In the genomic region with DNA sequence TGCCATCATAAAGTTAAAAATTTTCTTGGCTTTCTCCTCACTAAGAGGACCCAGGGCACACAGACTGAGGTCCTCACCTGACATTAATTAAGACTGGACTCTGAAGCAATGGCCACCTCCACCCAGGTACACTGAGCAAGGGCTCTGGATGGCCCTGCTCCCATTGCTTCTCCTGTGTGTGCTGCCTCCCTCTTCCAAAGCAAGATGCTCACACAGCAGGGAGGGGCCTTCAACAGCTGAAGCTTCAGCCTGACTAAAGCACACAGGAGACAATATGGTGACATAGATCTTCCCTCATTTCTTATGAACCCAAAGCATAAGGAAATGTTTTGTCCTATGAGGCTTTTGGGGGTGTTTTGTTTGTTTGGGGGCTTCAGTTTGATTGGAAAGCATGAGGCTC, we compare ENCODE assay signal across 20 mouse cellular contexts.
DNase-seq lines count a peak whose midpoint lies in the region; ATAC-seq and TF ChIP-seq lines count a peak whose summit lies in the region.
"Had no signal": no experiment of that assay in that cellular context is flagged by ENCODE, and none has a peak within 500 bp of the region (broad histone marks: within the 10 kb centered on the region; RNA-seq: fewer than 3 reads in every experiment).

No protein-coding gene starts in this region.

- H3K4me2 ChIP-seq in heart, embryonic 11.5 days = no peak overlapping the region
- no peak overlapping the region for H3K4me2 ChIP-seq in forebrain, embryonic 15.5 days (replicated peaks)
- H3K4me2 ChIP-seq: embryonic facial prominence, embryonic 12.5 days; forebrain, embryonic 12.5 days; hindbrain, embryonic 14.5 days had no signal

- intact Hi-C loops in left cerebral cortex, adult 2 months (cut with DNase I) = no loop called here

- H3K4me1 ChIP-seq in heart, embryonic 11.5 days (ENCODE audit: control insufficient read depth, insufficient read depth, low read length) = no peaks in the 10 kb centered on the region
- no peaks in the 10 kb centered on the region for H3K4me1 ChIP-seq in forebrain, embryonic 15.5 days
- H3K4me1 ChIP-seq: embryonic facial prominence, embryonic 12.5 days; forebrain, embryonic 12.5 days had no signal

- H3K9ac ChIP-seq in heart, embryonic 11.5 days (ENCODE audit: low read depth, low read length) = no peak overlapping the region
- no peak overlapping the region for H3K9ac ChIP-seq in forebrain, embryonic 15.5 days (replicated peaks)
- H3K9ac ChIP-seq: embryonic facial prominence, embryonic 12.5 days; forebrain, embryonic 12.5 days; forebrain, postnatal 0 days; hindbrain, embryonic 14.5 days had no signal

- no peak for TF ChIP-seq CTCF in left cerebral cortex, adult 2 months (IDR thresholded peaks at IDR 0.05)

- H3K27me3 ChIP-seq in heart, embryonic 11.5 days (ENCODE audit: control insufficient read depth, insufficient read depth, low read length) = no peaks in the 10 kb centered on the region
- no peaks in the 10 kb centered on the region for H3K27me3 ChIP-seq in forebrain, embryonic 15.5 days
- H3K27me3 ChIP-seq: embryonic facial prominence, embryonic 12.5 days; forebrain, embryonic 12.5 days had no signal

- H3K27ac ChIP-seq in left cerebral cortex, adult 2 months = peak overlapping the region; percentile 58
- no peak overlapping the region for H3K27ac ChIP-seq in heart, embryonic 11.5 days (ENCODE audit: low read depth, low read length)
- H3K27ac ChIP-seq in forebrain, embryonic 15.5 days (replicated peaks) = no peak overlapping the region
- H3K27ac ChIP-seq: embryonic facial prominence, embryonic 12.5 days; forebrain, embryonic 12.5 days; hindbrain, embryonic 14.5 days had no signal

- no peaks in the 10 kb centered on the region for H3K9me3 ChIP-seq in heart, embryonic 11.5 days (replicated peaks; ENCODE audit: control insufficient read depth, low read length)
- no peaks in the 10 kb centered on the region for H3K9me3 ChIP-seq in forebrain, embryonic 15.5 days
- H3K9me3 ChIP-seq: embryonic facial prominence, embryonic 12.5 days; forebrain, embryonic 12.5 days had no signal

- ATAC-seq in heart, embryonic 11.5 days (replicated peaks; ENCODE audit: insufficient number of reproducible peaks, low FRiP score, low TSS enrichment) = no peak
- no peak for ATAC-seq in forebrain, embryonic 15.5 days (replicated peaks)
- ATAC-seq: forebrain, postnatal 0 days; inflammation-experienced regulatory T-cells, adult 6 months; intestine, postnatal 0 days had no signal

- no peaks in the 10 kb centered on the region for H3K36me3 ChIP-seq in heart, embryonic 11.5 days (ENCODE audit: control insufficient read depth, insufficient read depth, low read length)
- H3K36me3 ChIP-seq in forebrain, embryonic 15.5 days = no peaks in the 10 kb centered on the region
- H3K36me3 ChIP-seq: embryonic facial prominence, embryonic 12.5 days; forebrain, embryonic 12.5 days had no signal

- no peak overlapping the region for H3K4me3 ChIP-seq in left cerebral cortex, adult 2 months
- no peak overlapping the region for H3K4me3 ChIP-seq in heart, embryonic 11.5 days (ENCODE audit: low read depth, low read length)
- no peak overlapping the region for H3K4me3 ChIP-seq in forebrain, embryonic 15.5 days
- H3K4me3 ChIP-seq: embryonic facial prominence, embryonic 12.5 days; forebrain, embryonic 12.5 days had no signal

- DNase-seq in left cerebral cortex, adult 2 months (ENCODE audit: extremely low spot score in 1 of 2, low spot score in 2 of 2) = no peak
- no peak for DNase-seq in left cerebral cortex, adult 18-20 months (ENCODE audit: low spot score in 2 of 2)
- DNase-seq in cerebellum, adult 18-20 months = peak; percentile 50 to 72
- peak; percentile 78 for DNase-seq in cerebellum, adult 9-11 months
- peak; percentile 45 to 58 for DNase-seq in cerebellum, postnatal 36 days
- DNase-seq in thymus, adult 18-20 months = no peak
- DNase-seq: adrenal gland, adult 8-10 months; adrenal gland, postnatal 36 days; forebrain, postnatal 0 days; gastrocnemius, postnatal 36 days; heart, adult 11 months; heart, postnatal 10 days; kidney, adult 8-10 months had no signal

Comparison
In these comparisons a context has a peak if more than half of its experiments do, and no peak if none do; other contexts are left out.
1. DNase-seq: peak in cerebellum, adult 18-20 months (2 of 2), cerebellum, adult 9-11 months (single experiment) and cerebellum, postnatal 36 days (2 of 2); none in left cerebral cortex, adult 2 months (0 of 2), left cerebral cortex, adult 18-20 months (0 of 2) and thymus, adult 18-20 months (0 of 2).